Mouse (Mus musculus) lung, postnatal 0 days (tissue): ENCODE results near the gene Cdh8. TPM values are rescaled to one million over a fixed set of nuclear protein-coding genes. Genes with fewer than 3 reads are reported as not detected.

Source experiments
- ATAC-seq: fragments of 200-750 bp; cut with Nextera tagmentation; 2 replicates; pipeline ENCODE4 v1.8.0; 2017; ENCODE audit warnings: moderate library complexity
- DNase-seq: peaks from one replicate; pipeline ENCODE4 v3.0.0-alpha.2; 2016; ENCODE audit warnings: low spot score
- H3K27ac ChIP-seq: fragments of 300-500 bp; sonication (generic); 2 replicates; pipeline ENCODE4 v1.5.1; 2014; ENCODE audit warnings: antibody characterized with exemption, mild to moderate bottlenecking, low read length, mixed read lengths
- H3K27me3 ChIP-seq: fragments of 300-500 bp; sonication (generic); replicated peaks from 2 replicates; pipeline ENCODE4 v1.6.1; 2014; ENCODE audit warnings: low read length, mixed read lengths; ENCODE audit not compliant: insufficient read depth
- H3K36me3 ChIP-seq: fragments of 300-500 bp; sonication (generic); 2 replicates; pipeline ENCODE4 v1.6.1; 2014; ENCODE audit warnings: low read length, mixed read lengths; ENCODE audit not compliant: insufficient read depth
- H3K4me1 ChIP-seq: fragments of 300-500 bp; sonication (generic); 2 replicates; pipeline ENCODE4 v1.6.1; 2014; ENCODE audit warnings: antibody characterized with exemption, low read depth, low read length, mixed read lengths; ENCODE audit not compliant: insufficient read depth
- H3K4me2 ChIP-seq: fragments of 300-500 bp; sonication (generic); replicated peaks from 2 replicates; pipeline ENCODE4 v1.6.1; 2014; ENCODE audit warnings: low read depth, mild to moderate bottlenecking, low read length, moderate library complexity, mixed read lengths
- H3K4me3 ChIP-seq: fragments of 300-500 bp; sonication (generic); 2 replicates; pipeline ENCODE4 v1.5.1; 2014; ENCODE audit warnings: low read depth, low read length
- H3K9ac ChIP-seq: fragments of 300-500 bp; sonication (generic); replicated peaks from 2 replicates; pipeline ENCODE4 v1.6.1; 2014; ENCODE audit warnings: low read depth, mild to moderate bottlenecking
- H3K9me3 ChIP-seq: fragments of 300-500 bp; sonication (generic); 2 replicates; pipeline ENCODE4 v1.6.1; 2016; ENCODE audit warnings: low read length, mixed read lengths
- CTCF ChIP-seq: IDR thresholded peaks from 2 replicates; pipeline ENCODE4 v1.5.1; 2016; ENCODE audit warnings: antibody characterized with exemption, mild to moderate bottlenecking
- EP300 ChIP-seq: IDR thresholded peaks from 2 replicates; pipeline ENCODE4 v1.6.1; 2016; ENCODE audit warnings: antibody characterized with exemption, mild to moderate bottlenecking, control low read depth
- WGBS: fragments of 180-500 bp; shearing (Covaris S2); extraction: QIAGEN DNeasy Blood & Tissue Kit; methylation state at CpG from one replicate; pipeline ENCODE4 v1.1.7; 2014; 5-methylcytosine and 5-hydroxymethylcytosine counted together
- polyA plus RNA-seq: library from polyadenylated mRNA; unstranded; fragments of >200 nt; fragmentation: Nextera tagmentation; extraction: Ambion mirVana; gene quantifications from 2 replicates; pipeline ENCODE4 v1.2.1, GENCODE M21; 2015

Cdh8 gene
- polyA plus RNA-seq: 0.37 TPM in 2 replicates

- Histone ChIP-seq H3K9me3 (no peaks in the 10 kb centered on the region), H3K4me3 (peak within 1 kb of the TSS; percentile 36), H3K36me3 (no peaks in the 10 kb centered on the region), H3K4me1 (no peaks in the 10 kb centered on the region), H3K4me2 (peak within 1 kb of the TSS; percentile 67), H3K27ac (no peak within 1 kb of the TSS), H3K9ac (no peak within 1 kb of the TSS), H3K27me3 (peaks cover 8% of the 10 kb centered on the region)
- peak; percentile 49 for ATAC-seq
- 1% methylated on average over 56 of the region's 58 CpGs for WGBS
- DNase-seq: peak; percentile 29
- no peak for TF ChIP-seq CTCF
- TF ChIP-seq EP300: no peak
These were observed at the start of gene Cdh8 for GRCm38 (mm10) chr8:99415966-99416781. Cdh8 (minus strand) TSS chr8:99416471.

DNA sequence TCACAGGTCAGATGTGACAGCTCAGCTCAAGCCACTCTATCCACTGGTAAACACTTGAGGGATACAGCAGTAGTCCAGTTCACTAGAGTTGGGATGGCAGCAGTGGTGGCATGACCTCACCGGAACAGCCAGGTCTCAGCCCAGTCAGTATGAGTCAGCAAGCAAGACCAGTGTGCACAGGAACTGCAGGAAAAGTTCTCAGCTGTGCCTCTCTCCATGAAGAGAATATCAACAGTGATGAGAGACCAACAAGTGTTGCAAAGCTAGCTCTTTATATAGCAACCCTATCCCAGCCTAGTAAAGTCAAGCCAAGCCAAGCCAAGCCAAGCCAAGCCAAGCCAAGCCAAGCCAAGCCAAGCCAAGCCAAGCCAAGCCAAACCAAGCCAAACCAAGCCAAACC, 30.2 kb upstream of the Cdh8 start:
- DNase-seq (no peak), ATAC-seq (no peak)
- Histone ChIP-seq H3K9me3 (no peaks in the 10 kb centered on the region), H3K4me3 (no peak overlapping the region), H3K4me1 (no peaks in the 10 kb centered on the region), H3K9ac (no peak overlapping the region), H3K36me3 (no peaks in the 10 kb centered on the region), H3K4me2 (no peak overlapping the region), H3K27me3 (no peaks in the 10 kb centered on the region), H3K27ac (no peak overlapping the region)
- TF ChIP-seq CTCF (no peak), EP300 (no peak)
- WGBS: 74% methylated on average over 1 of the region's 1 CpGs

DNA sequence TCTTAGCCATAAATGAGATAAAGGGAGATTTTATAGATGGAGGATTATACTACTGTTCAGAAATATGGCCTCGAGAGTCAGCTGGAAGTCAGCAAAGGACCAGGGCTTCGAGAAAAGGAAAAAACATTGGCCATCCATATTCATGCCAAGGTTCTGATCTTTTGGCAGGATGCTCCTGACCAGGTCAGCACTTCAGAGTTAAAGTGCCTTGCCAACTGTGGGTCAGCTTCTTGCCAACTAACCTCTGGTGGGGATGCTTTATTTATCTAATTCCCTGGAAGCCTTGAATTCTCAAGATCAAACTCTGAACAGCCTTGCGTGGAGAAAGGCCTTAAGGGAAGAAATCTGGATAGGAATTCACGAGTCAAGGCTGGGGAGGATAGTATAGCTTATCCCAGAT, 9.6 kb upstream of the Cdh8 start:
- Histone ChIP-seq H3K4me1 (no peaks in the 10 kb centered on the region), H3K4me2 (no peak overlapping the region), H3K4me3 (no peak overlapping the region), H3K27ac (no peak overlapping the region), H3K9ac (no peak overlapping the region), H3K27me3 (no peaks in the 10 kb centered on the region), H3K36me3 (no peaks in the 10 kb centered on the region), H3K9me3 (no peaks in the 10 kb centered on the region)
- DNase-seq: no peak
- no peak for TF ChIP-seq CTCF
- TF ChIP-seq EP300: no peak
- no peak for ATAC-seq
- 73% methylated on average over 4 of the region's 4 CpGs for WGBS

- no peaks in the 10 kb centered on the region for H3K4me1 ChIP-seq
- 0 out of 2 replicates have a peak overlapping the region, but pooled peaks have one; percentile 3 for H3K4me2 ChIP-seq
- no peak overlapping the region for H3K4me3 ChIP-seq
- H3K36me3 ChIP-seq: no peaks in the 10 kb centered on the region
- no peaks in the 10 kb centered on the region; the same call in 1 of the 2 replicates for H3K27me3 ChIP-seq
- DNase-seq (peak; percentile 26), ATAC-seq (no peak)
- WGBS: 24% methylated on average over 7 of the region's 7 CpGs
- H3K27ac ChIP-seq: no peak overlapping the region
- no peaks in the 10 kb centered on the region for H3K9me3 ChIP-seq
- TF ChIP-seq EP300 (no peak), CTCF (peak; percentile 29)
- H3K9ac ChIP-seq: no peak overlapping the region
These were observed 5.2 kb upstream of the Cdh8 start for GRCm38 (mm10) chr8:99421516-99421915.

GRCm38 (mm10) chr8:99419726-99420125, 3.5 kb upstream of the Cdh8 start:
- Histone ChIP-seq H3K9ac (no peak overlapping the region), H3K4me1 (no peaks in the 10 kb centered on the region), H3K27ac (no peak overlapping the region), H3K4me2 (no peak overlapping the region), H3K36me3 (no peaks in the 10 kb centered on the region), H3K4me3 (no peak overlapping the region), H3K27me3 (peaks cover 7% of the 10 kb centered on the region), H3K9me3 (no peaks in the 10 kb centered on the region)
- no peak for ATAC-seq
- peak; percentile 18 for DNase-seq
- peak; percentile 50 for TF ChIP-seq CTCF
- no peak for TF ChIP-seq EP300
- 55% methylated on average over 4 of the region's 4 CpGs for WGBS

GRCm38 (mm10) chr8:99417456-99417855, 1.2 kb upstream of the Cdh8 start:
- Histone ChIP-seq H3K27me3 (peaks cover 8% of the 10 kb centered on the region), H3K4me1 (no peaks in the 10 kb centered on the region), H3K4me2 (no peak overlapping the region), H3K9me3 (no peaks in the 10 kb centered on the region), H3K4me3 (no peak overlapping the region), H3K36me3 (no peaks in the 10 kb centered on the region), H3K27ac (no peak overlapping the region), H3K9ac (no peak overlapping the region)
- ATAC-seq: no peak
- TF ChIP-seq EP300 (no peak), CTCF (no peak)
- no peak for DNase-seq
- WGBS: 70% methylated on average over 7 of the region's 7 CpGs
